Mouse (Mus musculus): Measurements from ENCODE around the gene Grpel1.

The Grpel1 gene

GRCm38 (mm10) chr5:36510956-36511355 is 46.2 kb downstream of the Grpel1 start:
- no peak for DNase-seq (ENCODE audit: low spot score)

- DNase-seq (ENCODE audit: low spot score), result no peak
These were observed 50.3 kb downstream of the Grpel1 start for GRCm38 (mm10) chr5:36515126-36515525.

DNA sequence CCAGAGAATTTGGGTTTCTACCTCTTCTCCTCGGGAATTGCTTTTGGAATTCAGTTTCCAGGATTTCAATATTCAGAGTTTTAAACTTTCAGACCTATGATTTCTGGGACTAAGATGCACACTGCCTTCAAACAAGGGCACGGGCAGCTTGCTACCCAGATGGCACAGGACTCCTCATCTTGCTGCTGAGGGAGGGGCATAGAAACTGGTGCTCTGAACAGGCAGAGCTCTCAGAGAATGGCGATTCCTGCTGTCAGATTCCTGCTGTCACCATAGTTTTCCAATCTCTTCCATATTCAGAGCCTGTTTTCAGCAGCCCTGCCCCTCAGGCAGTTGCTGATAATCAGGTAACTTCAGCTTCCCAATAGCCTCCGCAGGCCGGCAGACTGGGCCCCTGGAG is 50.8 kb downstream of the Grpel1 start:
- no peak for DNase-seq (ENCODE audit: low spot score)

GRCm38 (mm10) chr5:36517596-36517995 is 52.8 kb downstream of the Grpel1 start:
- DNase-seq (ENCODE audit: low spot score), result no peak

GRCm38 (mm10) chr5:36519751-36520150 is 55.0 kb downstream of the Grpel1 start:
- no peak for DNase-seq (ENCODE audit: low spot score)

- DNase-seq (ENCODE audit: low spot score), result no peak
These were observed 58.0 kb downstream of the Grpel1 start for GRCm38 (mm10) chr5:36522782-36523181.

DNA sequence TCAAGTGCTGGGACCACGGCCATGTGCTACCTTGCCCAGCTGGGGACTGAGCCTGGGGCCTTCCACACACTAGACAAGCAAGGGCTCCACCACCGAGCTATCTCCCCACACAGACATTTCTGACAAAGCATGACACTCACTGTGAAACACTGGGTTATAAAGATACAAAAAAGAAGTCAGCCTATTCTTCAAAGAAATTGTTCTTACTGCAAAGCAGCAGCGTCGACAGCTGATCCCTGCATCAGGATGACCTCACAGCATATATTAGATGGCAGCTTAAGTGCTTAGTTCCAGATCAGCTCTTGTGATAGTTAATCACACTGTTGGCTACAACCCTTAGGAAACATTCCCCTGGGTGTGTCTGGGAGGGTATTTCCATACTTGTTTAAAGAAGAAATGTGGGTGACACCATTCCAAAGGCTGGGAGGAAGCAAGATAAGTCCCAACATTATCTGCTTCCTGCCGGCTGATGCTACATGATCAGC is 58.5 kb downstream of the Grpel1 start:
- no peak for DNase-seq (ENCODE audit: low spot score)
